Mouse (Mus musculus) hindbrain, embryonic 15.5 days (tissue): ENCODE data around the gene Olfr1297. TPM values are rescaled to one million over a fixed set of nuclear protein-coding genes. Genes with fewer than 3 reads are reported as not detected.

ENCODE experiments used
- ATAC-seq: fragments of 200-750 bp; cut with Nextera tagmentation; 2 replicates; pipeline ENCODE4 v1.8.0; 2017; ENCODE audit warnings: low read depth, moderate number of reproducible peaks, moderate TSS enrichment; ENCODE audit not compliant: low FRiP score
- H3K27ac ChIP-seq: fragments of 300-500 bp; sonication (generic); replicated peaks from 2 replicates; pipeline ENCODE4 v1.5.1; 2015; ENCODE audit warnings: mild to moderate bottlenecking, inconsistent platforms
- H3K27me3 ChIP-seq: fragments of 300-500 bp; sonication (generic); 2 replicates; pipeline ENCODE4 v1.6.1; 2015; ENCODE audit warnings: control low read depth, inconsistent platforms
- H3K36me3 ChIP-seq: fragments of 300-500 bp; sonication (generic); 2 replicates; pipeline ENCODE4 v1.6.1; 2015; ENCODE audit warnings: control low read depth, inconsistent platforms
- H3K4me1 ChIP-seq: fragments of 300-500 bp; sonication (generic); replicated peaks from 2 replicates; pipeline ENCODE4 v1.6.1; 2015; ENCODE audit warnings: control low read depth, inconsistent platforms
- H3K4me2 ChIP-seq: fragments of 300-500 bp; sonication (generic); 2 replicates; pipeline ENCODE4 v1.6.1; 2015; ENCODE audit warnings: moderate library complexity, mild to moderate bottlenecking, inconsistent platforms
- H3K4me3 ChIP-seq: fragments of 300-500 bp; sonication (generic); 2 replicates; pipeline ENCODE4 v1.5.1; 2015; ENCODE audit warnings: mild to moderate bottlenecking, inconsistent platforms
- H3K9ac ChIP-seq: fragments of 300-500 bp; sonication (generic); 2 replicates; pipeline ENCODE4 v1.6.1; 2015; ENCODE audit warnings: inconsistent platforms
- H3K9me3 ChIP-seq: fragments of 300-500 bp; sonication (generic); 2 replicates; pipeline ENCODE4 v1.6.1; 2016; ENCODE audit warnings: control low read depth, inconsistent platforms
- WGBS: fragments of 180-500 bp; shearing (Covaris S2); methylation state at CpG from one replicate; pipeline ENCODE4 v1.1.7; 2015; 5-methylcytosine and 5-hydroxymethylcytosine counted together
- polyA plus RNA-seq: library from polyadenylated mRNA; unstranded; fragments of >200 nt; fragmentation: Nextera tagmentation; extraction: Ambion mirVana; gene quantifications from 2 replicates; pipeline ENCODE4 v1.2.1, GENCODE M21; 2015

Olfr1297 gene
- polyA plus RNA-seq: not detected in 2 replicates

- H3K4me3 ChIP-seq: no peak within 1 kb of the TSS
- no peaks in the 10 kb centered on the region for H3K36me3 ChIP-seq
- H3K4me1 ChIP-seq: no peaks in the 10 kb centered on the region
- no peaks in the 10 kb centered on the region for H3K27me3 ChIP-seq
- 85% methylated on average over 1 of the region's 1 CpGs for WGBS
- H3K9me3 ChIP-seq: no peaks in the 10 kb centered on the region
- H3K4me2 ChIP-seq: no peak within 1 kb of the TSS
- no peak within 1 kb of the TSS for H3K27ac ChIP-seq
- H3K9ac ChIP-seq: no peak within 1 kb of the TSS
- ATAC-seq: no peak
Measured at GRCm38 (mm10) chr2:111626397-111626796, at the start of gene Olfr1297. Olfr1297 (minus strand) TSS chr2:111626497.

GRCm38 (mm10) chr2:111661119-111661518, 34.8 kb upstream of the Olfr1297 start, which contains the start of gene Olfr1299:
Olfr1299 (plus strand) TSS chr2:111661419.
- Histone ChIP-seq H3K4me3 (no peak within 1 kb of the TSS), H3K27me3 (no peaks in the 10 kb centered on the region), H3K4me1 (no peaks in the 10 kb centered on the region), H3K9ac (no peak within 1 kb of the TSS), H3K36me3 (no peaks in the 10 kb centered on the region), H3K4me2 (no peak within 1 kb of the TSS), H3K27ac (no peak within 1 kb of the TSS), H3K9me3 (no peaks in the 10 kb centered on the region)
- no peak for ATAC-seq
- 80% methylated on average over 4 of the region's 4 CpGs for WGBS

DNA sequence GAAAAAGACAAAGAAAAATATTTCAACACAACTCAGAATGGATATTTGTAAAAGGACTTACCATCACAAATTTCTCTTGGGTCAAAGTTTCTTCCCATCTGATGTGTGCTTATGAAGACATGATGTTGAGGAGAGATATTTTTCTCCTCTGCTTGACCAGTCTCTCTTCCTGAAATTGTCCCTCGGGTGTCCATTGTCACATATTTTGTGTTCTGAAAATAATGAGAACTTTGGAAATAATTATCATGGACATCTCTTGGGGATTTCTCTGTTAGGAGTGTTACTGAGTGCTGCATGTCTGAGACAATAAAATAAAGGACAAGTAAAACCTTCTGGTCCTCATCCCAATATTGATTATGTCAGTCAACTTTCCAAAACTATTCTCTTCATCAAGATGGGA, 22.8 kb upstream of the Olfr1297 start, which contains the start of gene Olfr1298:
Gene Olfr1298 (minus strand): TSS at position 101 of the 400 bp plus-strand sequence.
- Histone ChIP-seq H3K9ac (no peak within 1 kb of the TSS), H3K9me3 (no peaks in the 10 kb centered on the region), H3K27me3 (no peaks in the 10 kb centered on the region), H3K36me3 (no peaks in the 10 kb centered on the region), H3K4me3 (no peak within 1 kb of the TSS), H3K4me1 (no peaks in the 10 kb centered on the region), H3K27ac (no peak within 1 kb of the TSS), H3K4me2 (no peak within 1 kb of the TSS)
- 96% methylated on average over 1 of the region's 1 CpGs for WGBS
- no peak for ATAC-seq

DNA sequence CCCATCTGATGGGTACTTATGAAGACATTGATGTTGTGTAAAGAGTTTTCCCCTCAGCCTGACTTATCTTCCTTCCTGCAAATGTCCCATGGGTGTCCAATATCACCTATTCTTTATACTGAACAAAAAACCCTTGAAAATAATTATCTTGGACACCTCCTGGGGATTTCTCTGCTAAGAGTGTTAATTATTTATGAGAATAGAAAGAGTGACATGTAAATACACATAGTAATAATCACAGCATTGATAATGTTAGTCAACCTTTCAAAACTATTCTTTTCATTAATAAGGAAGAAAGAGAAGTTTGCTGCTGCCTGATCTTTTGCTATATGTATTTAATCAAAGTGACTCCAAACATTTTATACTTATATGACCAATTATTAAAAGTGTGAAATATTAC, 56.7 kb downstream of the Olfr1297 start, which contains the start of gene Olfr1295:
Gene Olfr1295 (minus strand): TSS at position 101 of the 400 bp plus-strand sequence.
- Histone ChIP-seq H3K9ac (no peak within 1 kb of the TSS), H3K4me3 (no peak within 1 kb of the TSS), H3K36me3 (no peaks in the 10 kb centered on the region), H3K4me2 (no peak within 1 kb of the TSS), H3K9me3 (no peaks in the 10 kb centered on the region), H3K27ac (no peak within 1 kb of the TSS), H3K27me3 (no peaks in the 10 kb centered on the region), H3K4me1 (no peaks in the 10 kb centered on the region)
- no peak for ATAC-seq

Other genes starting within 250 kb of the Olfr1297 start
- gene Olfr1286, start 203.4 kb downstream of the Olfr1297 start, polyA plus RNA-seq: not detected in 2 replicates
- not detected in 2 replicates for gene Olfr1287, start 177.4 kb downstream of the Olfr1297 start, polyA plus RNA-seq
- not detected in 2 replicates for gene Olfr1288, start 152.4 kb downstream of the Olfr1297 start, polyA plus RNA-seq
- gene Olfr1289, start 145.7 kb downstream of the Olfr1297 start, polyA plus RNA-seq: not detected in 2 replicates
- not detected in 2 replicates for gene Olfr1290, start 132.7 kb downstream of the Olfr1297 start, polyA plus RNA-seq
- gene Olfr1291-ps1, start 129.3 kb downstream of the Olfr1297 start, polyA plus RNA-seq: not detected in 2 replicates
- gene Olfr1293-ps, start 101.3 kb downstream of the Olfr1297 start, polyA plus RNA-seq: not detected in 2 replicates
- not detected in 2 replicates for gene Olfr1294, start 86.2 kb downstream of the Olfr1297 start, polyA plus RNA-seq
- not detected in 2 replicates for gene Olfr1295, start 56.8 kb downstream of the Olfr1297 start, polyA plus RNA-seq
- gene Olfr1298, start 22.7 kb upstream of the Olfr1297 start, polyA plus RNA-seq: not detected in 2 replicates
- not detected in 2 replicates for gene Olfr1299, start 34.9 kb upstream of the Olfr1297 start, polyA plus RNA-seq
- not detected in 2 replicates for gene Olfr1301, start 124.5 kb upstream of the Olfr1297 start, polyA plus RNA-seq
- gene Olfr1302, start 150.9 kb upstream of the Olfr1297 start, polyA plus RNA-seq: not detected in 2 replicates
- not detected in 2 replicates for gene Olfr1303, start 193.8 kb upstream of the Olfr1297 start, polyA plus RNA-seq